Mouse (Mus musculus) liver, postnatal 0 days (tissue): Measurements from ENCODE around the gene Gpr3. TPM values are rescaled to one million over a fixed set of nuclear protein-coding genes. Genes with fewer than 3 reads are reported as not detected.

Experiments
- ATAC-seq: fragments of 200-750 bp; cut with Nextera tagmentation; 2 replicates; pipeline ENCODE4 v1.8.0; 2017; ENCODE audit warnings: mild to moderate bottlenecking, moderate library complexity
- DNase-seq: peaks from one replicate; pipeline ENCODE4 v3.0.0-alpha.2; 2016
- H3K27ac ChIP-seq: fragments of 300-500 bp; sonication (generic); 2 replicates; pipeline ENCODE4 v1.5.1; 2014; ENCODE audit warnings: antibody characterized with exemption, moderate library complexity, mild to moderate bottlenecking, low read depth
- H3K27me3 ChIP-seq: fragments of 300-500 bp; sonication (generic); 2 replicates; pipeline ENCODE4 v1.6.1; 2014; ENCODE audit warnings: low read length, control low read depth, mixed read lengths; ENCODE audit not compliant: insufficient read depth
- H3K36me3 ChIP-seq: fragments of 300-500 bp; sonication (generic); replicated peaks from 2 replicates; pipeline ENCODE4 v1.6.1; 2014; ENCODE audit warnings: mild to moderate bottlenecking, control low read depth, low read length, moderate library complexity, mixed read lengths; ENCODE audit not compliant: insufficient read depth
- H3K4me1 ChIP-seq: fragments of 300-500 bp; sonication (generic); 2 replicates; pipeline ENCODE4 v1.6.1; 2014; ENCODE audit warnings: antibody characterized with exemption, mild to moderate bottlenecking, control low read depth; ENCODE audit not compliant: insufficient read depth
- H3K4me2 ChIP-seq: fragments of 300-500 bp; sonication (generic); 2 replicates; pipeline ENCODE4 v1.6.1; 2014; ENCODE audit warnings: low read depth, mild to moderate bottlenecking, low read length, moderate library complexity, mixed read lengths
- H3K4me3 ChIP-seq: fragments of 300-500 bp; sonication (generic); 2 replicates; pipeline ENCODE4 v1.5.1; 2014; ENCODE audit warnings: low read depth, low read length
- H3K9ac ChIP-seq: fragments of 300-500 bp; sonication (generic); replicated peaks from 2 replicates; pipeline ENCODE4 v1.6.1; 2014; ENCODE audit warnings: mild to moderate bottlenecking, moderate library complexity
- H3K9me3 ChIP-seq: fragments of 300-500 bp; sonication (generic); 2 replicates; pipeline ENCODE4 v1.6.1; 2016; ENCODE audit warnings: mild to moderate bottlenecking, control low read depth, low read length, mixed read lengths
- CTCF ChIP-seq: sonication (generic); IDR thresholded peaks from 2 replicates; pipeline ENCODE4 v1.5.1; 2016; ENCODE audit warnings: antibody characterized with exemption, low read depth
- EP300 ChIP-seq: IDR thresholded peaks from 2 replicates; pipeline ENCODE4 v1.6.1; 2016; ENCODE audit warnings: antibody characterized with exemption, low read depth, mild to moderate bottlenecking
- WGBS: fragments of 180-500 bp; shearing (Covaris S2); extraction: QIAGEN DNeasy Blood & Tissue Kit; methylation state at CpG from one replicate; pipeline ENCODE4 v1.1.7; 2014; ENCODE audit not compliant: insufficient replicate concordance; 5-methylcytosine and 5-hydroxymethylcytosine counted together
- microRNA-seq: library from miRNA; unstranded; fragments of <30 nt; microRNA quantifications from one replicate; pipeline ENCODE4, GENCODE M21; 2016
- polyA plus RNA-seq: library from polyadenylated mRNA; unstranded; fragments of >200 nt; fragmentation: Nextera tagmentation; extraction: Ambion mirVana; gene quantifications from 2 replicates; pipeline ENCODE4 v1.2.1, GENCODE M21; 2015

Gpr3 gene
- polyA plus RNA-seq, 1 experiment from 2014 or later = not detected

GRCm38 (mm10) chr4:133162196-133162595 lies 50.1 kb downstream of the Gpr3 start:
- Histone ChIP-seq H3K27me3 (no peaks in the 10 kb centered on the region), H3K4me3 (no peak overlapping the region), H3K27ac (no peak overlapping the region), H3K4me1 (peaks cover 24% of the 10 kb centered on the region), H3K9me3 (no peaks in the 10 kb centered on the region), H3K4me2 (no peak overlapping the region), H3K9ac (no peak overlapping the region), H3K36me3 (peaks cover 21% of the 10 kb centered on the region)
- ATAC-seq (no peak), DNase-seq (no peak)
- 56% methylated on average over 6 of the region's 6 CpGs for WGBS
- TF ChIP-seq EP300 = no peak
- no peak for TF ChIP-seq CTCF

GRCm38 (mm10) chr4:133160821-133161220 lies 51.5 kb downstream of the Gpr3 start:
- ATAC-seq = no peak
- H3K36me3 ChIP-seq = peaks cover 18% of the 10 kb centered on the region

GRCm38 (mm10) chr4:133160211-133160610 lies 52.1 kb downstream of the Gpr3 start:
- 80% methylated on average over 8 of the region's 8 CpGs for WGBS
- no peak overlapping the region for H3K9ac ChIP-seq
- H3K4me2 ChIP-seq = no peak overlapping the region
- H3K36me3 ChIP-seq = peaks cover 21% of the 10 kb centered on the region
- ATAC-seq (no peak), DNase-seq (no peak)
- H3K27ac ChIP-seq = no peak overlapping the region
- no peaks in the 10 kb centered on the region for H3K9me3 ChIP-seq
- H3K4me1 ChIP-seq = peaks cover 27% of the 10 kb centered on the region
- H3K27me3 ChIP-seq = no peaks in the 10 kb centered on the region
- no peak overlapping the region for H3K4me3 ChIP-seq
- TF ChIP-seq EP300 (no peak), CTCF (no peak)

More at GRCm38 (mm10) chr4:133160821-133161220, 51.5 kb downstream of the Gpr3 start:
- H3K27me3 ChIP-seq = no peaks in the 10 kb centered on the region
- no peak for TF ChIP-seq CTCF
- TF ChIP-seq EP300 = no peak
- H3K9ac ChIP-seq = no peak overlapping the region
- no peaks in the 10 kb centered on the region for H3K9me3 ChIP-seq
- H3K4me3 ChIP-seq = no peak overlapping the region
- 67% methylated on average over 4 of the region's 4 CpGs for WGBS
- no peak for DNase-seq
- H3K4me2 ChIP-seq = no peak overlapping the region
- H3K4me1 ChIP-seq = peaks cover 25% of the 10 kb centered on the region
- no peak overlapping the region; the same call in 1 of the 2 replicates for H3K27ac ChIP-seq

GRCm38 (mm10) chr4:133159646-133160045 lies 52.7 kb downstream of the Gpr3 start:
- Histone ChIP-seq H3K4me1 (peaks cover 30% of the 10 kb centered on the region), H3K27ac (peak overlapping the region; percentile 62; the same call in 1 of the 2 replicates), H3K4me3 (no peak overlapping the region), H3K27me3 (no peaks in the 10 kb centered on the region), H3K4me2 (no peak overlapping the region), H3K9ac (no peak overlapping the region), H3K9me3 (no peaks in the 10 kb centered on the region), H3K36me3 (peaks cover 19% of the 10 kb centered on the region)
- TF ChIP-seq CTCF = no peak
- TF ChIP-seq EP300 = no peak
- 57% methylated on average over 4 of the region's 4 CpGs for WGBS
- peak; percentile 47; the same call in 1 of the 2 replicates for ATAC-seq
- no peak for DNase-seq

Small RNAs within 50 kb of the gene (microRNA-seq; reads per million reads assigned to microRNA genes)
- gene Mir7017 = not detected

Other genes with a start within 250 kb of the Gpr3 start
- gene Fgr, start 238.4 kb downstream of the Gpr3 start, polyA plus RNA-seq = 3.8 and 4.0 TPM in 2 replicates
- gene Ahdc1, start 201.3 kb downstream of the Gpr3 start, polyA plus RNA-seq = 0.76 and 0.87 TPM in 2 replicates
- 35.8 and 43.1 TPM in 2 replicates for gene Wasf2, start 82.0 kb downstream of the Gpr3 start, polyA plus RNA-seq
- gene Cd164l2, start 405 bp downstream of the Gpr3 start, polyA plus RNA-seq = 0.25 and 0.39 TPM in 2 replicates
- 1.2 and 1.3 TPM in 2 replicates for gene Map3k6, start 28.3 kb upstream of the Gpr3 start, polyA plus RNA-seq
- 1.0 and 1.3 TPM in 2 replicates for gene Sytl1, start 50.6 kb upstream of the Gpr3 start, polyA plus RNA-seq
- gene Tmem222, start 65.3 kb upstream of the Gpr3 start, polyA plus RNA-seq = 29.6 and 30.8 TPM in 2 replicates
- 5.3 and 5.5 TPM in 2 replicates for gene Wdtc1, start 140.9 kb upstream of the Gpr3 start, polyA plus RNA-seq
- 1.8 TPM in 2 replicates for gene Slc9a1, start 157.2 kb upstream of the Gpr3 start, polyA plus RNA-seq